Mouse (Mus musculus) hindbrain, embryonic 14.5 days (tissue): ENCODE data around the gene Exoc3l. TPM values are rescaled to one million over a fixed set of nuclear protein-coding genes. Genes with fewer than 3 reads are reported as not detected.
"Not testable (repeated sequence)": the region's sequence is repeated elsewhere in the genome, so short reads cannot be mapped to it uniquely, and the experiment has no call there.

Experiments used
- ATAC-seq: fragments of 200-750 bp; cut with Nextera tagmentation; 2 replicates; pipeline ENCODE4 v1.8.0; 2017; ENCODE audit warnings: moderate number of reproducible peaks, mild to moderate bottlenecking, moderate TSS enrichment, moderate library complexity; ENCODE audit not compliant: low FRiP score
- DNase-seq: peaks from one replicate; pipeline ENCODE4 v3.0.0-alpha.2; 2015; ENCODE audit warnings: low spot score
- H3K27ac ChIP-seq: fragments of 300-500 bp; sonication (generic); 2 replicates; pipeline ENCODE4 v1.5.1; 2014; ENCODE audit warnings: mild to moderate bottlenecking, moderate library complexity
- H3K27me3 ChIP-seq: fragments of 300-500 bp; sonication (generic); 2 replicates; pipeline ENCODE4 v1.6.1; 2014; ENCODE audit warnings: mild to moderate bottlenecking, low read length, mixed read lengths; ENCODE audit not compliant: control insufficient read depth, insufficient read depth
- H3K36me3 ChIP-seq: fragments of 300-500 bp; sonication (generic); replicated peaks from 2 replicates; pipeline ENCODE4 v1.6.1; 2014; ENCODE audit not compliant: control insufficient read depth, insufficient read depth
- H3K4me1 ChIP-seq: fragments of 300-500 bp; sonication (generic); replicated peaks from 2 replicates; pipeline ENCODE4 v1.6.1; 2014; ENCODE audit warnings: antibody characterized with exemption, low read length, mixed read lengths; ENCODE audit not compliant: control insufficient read depth, insufficient read depth
- H3K4me2 ChIP-seq: fragments of 300-500 bp; sonication (generic); replicated peaks from 2 replicates; pipeline ENCODE4 v1.6.1; 2014; ENCODE audit warnings: mild to moderate bottlenecking, moderate library complexity
- H3K4me3 ChIP-seq: fragments of 300-500 bp; sonication (generic); replicated peaks from 2 replicates; pipeline ENCODE4 v1.5.1; 2014; ENCODE audit warnings: mild to moderate bottlenecking, low read length
- H3K9ac ChIP-seq: fragments of 300-500 bp; sonication (generic); 2 replicates; pipeline ENCODE4 v1.6.1; 2014
- H3K9me3 ChIP-seq: fragments of 300-500 bp; sonication (generic); 2 replicates; pipeline ENCODE4 v1.6.1; 2016; ENCODE audit warnings: low read length; ENCODE audit not compliant: control insufficient read depth
- WGBS: fragments of 180-500 bp; shearing (Covaris S2); extraction: QIAGEN DNeasy Blood & Tissue Kit; methylation state at CpG from one replicate; pipeline ENCODE4 v1.1.7; 2014; 5-methylcytosine and 5-hydroxymethylcytosine counted together
- polyA plus RNA-seq: library from polyadenylated mRNA; unstranded; fragments of >200 nt; fragmentation: Nextera tagmentation; extraction: Ambion mirVana; gene quantifications from 2 replicates; pipeline ENCODE4 v1.2.1, GENCODE M21; 2014

Gene Exoc3l
- polyA plus RNA-seq, 1 experiment from 2014 or later: 12.2 TPM

DNA sequence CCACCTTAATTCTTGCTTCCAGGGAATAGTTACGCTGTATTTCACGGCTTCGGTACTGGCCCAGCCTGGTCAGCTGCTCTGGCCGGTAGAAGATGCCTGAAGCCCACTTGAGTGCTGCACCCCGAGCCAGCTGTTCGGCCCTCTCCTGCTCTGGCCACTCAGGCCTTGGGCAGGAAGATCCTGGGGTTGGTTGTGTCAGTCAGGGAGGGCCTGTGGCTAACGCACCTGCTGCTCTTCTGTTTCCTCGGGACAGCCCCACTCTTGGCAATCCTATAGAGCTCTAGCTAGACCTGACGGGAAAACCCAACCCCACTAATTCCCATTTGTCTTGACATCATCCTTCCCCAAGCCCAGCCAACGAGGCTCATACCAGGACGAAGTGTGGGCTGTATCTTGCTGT, 645 bp downstream of the Exoc3l start:
- no peak overlapping the region for H3K4me2 ChIP-seq
- H3K36me3 ChIP-seq: peaks cover 9% of the 10 kb centered on the region
- ATAC-seq: no peak
- 0 out of 2 replicates have a peak, but pooled peaks cover 6% of the 10 kb centered on the region for H3K27me3 ChIP-seq
- no peak for DNase-seq
- WGBS: 70% methylated on average over 11 of the region's 11 CpGs
- 0 out of 2 replicates have a peak overlapping the region, but pooled peaks have one; percentile 20 for H3K27ac ChIP-seq
- H3K9ac ChIP-seq: peak overlapping the region; percentile 6; the same call in 1 of the 2 replicates
- no peaks in the 10 kb centered on the region for H3K9me3 ChIP-seq
- H3K4me1 ChIP-seq: peaks cover 27% of the 10 kb centered on the region
- peak overlapping the region; percentile 3; the same call in 1 of the 2 replicates for H3K4me3 ChIP-seq

DNA sequence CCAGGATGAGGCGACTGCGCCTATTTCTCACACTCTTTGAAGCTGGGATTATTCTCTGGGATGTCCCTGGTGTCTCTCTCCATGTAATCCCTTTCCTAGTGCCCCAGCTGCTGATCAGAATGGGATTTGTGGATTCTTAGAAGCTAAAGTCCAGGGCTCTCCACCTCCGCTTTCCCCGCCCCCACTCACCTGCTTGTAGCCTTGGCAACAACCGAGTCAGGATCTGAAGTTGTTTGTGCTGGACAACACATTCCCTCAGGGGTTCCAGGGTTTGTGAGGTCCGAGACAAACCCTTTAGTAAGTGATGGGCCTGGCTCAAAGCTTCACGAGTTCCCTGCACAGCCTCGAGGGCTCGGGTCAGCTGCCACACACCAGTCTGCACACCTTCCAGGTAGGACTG, 1.1 kb downstream of the Exoc3l start:
- Histone ChIP-seq H3K9ac (no peak overlapping the region), H3K9me3 (no peaks in the 10 kb centered on the region), H3K27ac (no peak overlapping the region), H3K36me3 (peaks cover 4% of the 10 kb centered on the region), H3K27me3 (0 out of 2 replicates have a peak, but pooled peaks cover 8% of the 10 kb centered on the region), H3K4me3 (no peak overlapping the region), H3K4me2 (no peak overlapping the region), H3K4me1 (peaks cover 32% of the 10 kb centered on the region)
- ATAC-seq (no peak), DNase-seq (no peak)
- 74% methylated on average over 9 of the region's 9 CpGs for WGBS

DNA sequence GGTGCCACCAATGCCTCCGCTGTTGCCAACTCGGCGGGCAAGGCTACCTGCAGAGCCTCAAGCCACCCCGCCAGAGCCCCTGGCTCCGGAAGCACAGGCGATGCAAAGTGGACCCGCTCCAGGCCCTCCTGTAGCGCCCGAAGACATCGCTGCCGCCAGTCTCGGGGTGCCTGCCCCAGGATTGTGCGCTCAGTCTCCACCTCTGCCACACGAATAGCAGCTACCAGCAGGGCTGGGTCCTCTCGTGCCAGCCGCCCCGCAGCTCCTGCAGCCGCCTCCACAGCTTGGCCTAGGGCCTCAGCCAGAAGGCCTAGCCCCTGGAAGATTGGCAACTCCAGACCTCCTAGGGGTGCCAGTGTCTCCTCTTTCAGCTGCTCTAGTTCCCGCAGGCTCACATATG, 2.5 kb downstream of the Exoc3l start:
- Histone ChIP-seq H3K27ac (no peak overlapping the region), H3K4me3 (no peak overlapping the region), H3K9ac (no peak overlapping the region), H3K4me1 (peaks cover 24% of the 10 kb centered on the region), H3K27me3 (0 out of 2 replicates have a peak, but pooled peaks cover 8% of the 10 kb centered on the region), H3K9me3 (no peaks in the 10 kb centered on the region), H3K4me2 (no peak overlapping the region), H3K36me3 (no peaks in the 10 kb centered on the region)
- WGBS: 71% methylated on average over 19 of the region's 19 CpGs
- ATAC-seq (no peak), DNase-seq (no peak)

DNA sequence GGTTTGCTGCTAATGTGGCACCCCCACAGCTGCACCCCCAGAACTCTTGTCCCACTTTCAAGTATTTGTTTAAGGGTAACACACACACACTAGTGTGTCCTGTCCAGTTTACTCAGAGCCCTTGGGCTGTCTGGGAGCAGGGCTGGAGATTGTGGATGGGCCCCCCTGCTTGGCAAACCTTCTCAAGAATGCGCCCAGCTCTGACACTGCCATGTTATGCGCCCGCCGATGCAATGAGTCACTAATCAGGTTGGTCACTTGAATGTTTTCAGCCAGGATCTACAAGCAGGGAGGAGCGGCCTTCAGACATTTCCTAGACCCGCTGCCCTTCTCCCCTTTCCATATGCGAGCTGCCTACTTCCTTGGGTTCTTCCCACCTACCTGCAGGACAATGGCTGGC, 3.4 kb downstream of the Exoc3l start:
- H3K36me3 ChIP-seq: no peaks in the 10 kb centered on the region
- H3K4me1 ChIP-seq: peaks cover 26% of the 10 kb centered on the region
- 0 out of 2 replicates have a peak, but pooled peaks cover 8% of the 10 kb centered on the region for H3K27me3 ChIP-seq
- no peak for ATAC-seq
- no peak overlapping the region for H3K4me2 ChIP-seq
- no peak for DNase-seq
- H3K27ac ChIP-seq: no peak overlapping the region
- no peaks in the 10 kb centered on the region for H3K9me3 ChIP-seq
- no peak overlapping the region for H3K9ac ChIP-seq
- 86% methylated on average over 7 of the region's 7 CpGs for WGBS
- H3K4me3 ChIP-seq: no peak overlapping the region

DNA sequence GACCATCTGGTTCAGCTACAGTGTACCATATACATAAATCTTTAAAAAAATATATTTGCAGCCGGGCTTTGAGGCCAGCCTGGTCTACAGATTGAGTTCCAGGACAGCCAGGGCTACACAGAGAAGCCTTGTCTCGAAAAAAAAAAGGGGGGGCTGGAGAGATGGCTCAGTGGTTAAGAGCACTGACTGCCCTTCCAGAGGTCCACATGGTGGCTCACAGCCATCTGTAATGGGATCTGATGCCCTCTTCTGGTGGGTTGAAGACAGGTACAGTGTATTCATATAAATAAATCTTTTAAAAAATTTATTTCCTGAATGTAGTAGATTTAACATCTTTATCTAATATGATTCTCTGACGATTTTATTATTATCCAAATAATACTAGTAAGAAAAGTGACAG, 4.1 kb downstream of the Exoc3l start:
- H3K4me3 ChIP-seq, H3K9ac ChIP-seq: not testable (repeated sequence)
- WGBS: 60% methylated on average over 3 of the region's 3 CpGs

DNA sequence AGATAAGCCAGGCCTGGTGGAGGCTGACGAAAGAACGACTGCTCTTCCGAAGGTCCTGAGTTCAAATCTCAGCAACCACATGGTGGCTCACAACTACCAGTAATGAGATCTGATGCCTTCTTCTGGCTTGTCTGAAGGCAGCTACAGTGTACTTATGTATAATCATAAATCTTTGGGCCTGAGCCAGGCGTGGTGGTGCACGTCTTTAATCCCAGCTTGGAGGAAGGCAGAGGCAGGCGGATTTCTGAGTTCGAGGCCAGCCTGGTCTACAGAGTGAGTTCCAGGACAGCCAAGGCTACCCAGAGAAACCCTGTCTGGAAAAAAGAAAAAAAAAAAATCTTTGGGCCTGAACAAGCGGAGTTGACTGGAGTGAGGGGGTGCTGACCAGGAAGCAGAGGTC, 4.5 kb downstream of the Exoc3l start:
- 0 out of 2 replicates have a peak overlapping the region, but pooled peaks have one; percentile 43 for H3K4me3 ChIP-seq
- H3K27me3 ChIP-seq, H3K9me3 ChIP-seq, H3K36me3 ChIP-seq, H3K27ac ChIP-seq, H3K4me2 ChIP-seq, ATAC-seq, DNase-seq, H3K9ac ChIP-seq: not testable (repeated sequence)
- 88% methylated on average over 8 of the region's 8 CpGs for WGBS
- H3K4me1 ChIP-seq: peaks cover 32% of the 10 kb centered on the region

More for the DNA sequence above, 4.1 kb downstream of the Exoc3l start:
- peaks cover 29% of the 10 kb centered on the region for H3K4me1 ChIP-seq
- not testable (repeated sequence) for H3K27ac ChIP-seq, H3K36me3 ChIP-seq, ATAC-seq, DNase-seq, H3K27me3 ChIP-seq, H3K4me2 ChIP-seq, H3K9me3 ChIP-seq

DNA sequence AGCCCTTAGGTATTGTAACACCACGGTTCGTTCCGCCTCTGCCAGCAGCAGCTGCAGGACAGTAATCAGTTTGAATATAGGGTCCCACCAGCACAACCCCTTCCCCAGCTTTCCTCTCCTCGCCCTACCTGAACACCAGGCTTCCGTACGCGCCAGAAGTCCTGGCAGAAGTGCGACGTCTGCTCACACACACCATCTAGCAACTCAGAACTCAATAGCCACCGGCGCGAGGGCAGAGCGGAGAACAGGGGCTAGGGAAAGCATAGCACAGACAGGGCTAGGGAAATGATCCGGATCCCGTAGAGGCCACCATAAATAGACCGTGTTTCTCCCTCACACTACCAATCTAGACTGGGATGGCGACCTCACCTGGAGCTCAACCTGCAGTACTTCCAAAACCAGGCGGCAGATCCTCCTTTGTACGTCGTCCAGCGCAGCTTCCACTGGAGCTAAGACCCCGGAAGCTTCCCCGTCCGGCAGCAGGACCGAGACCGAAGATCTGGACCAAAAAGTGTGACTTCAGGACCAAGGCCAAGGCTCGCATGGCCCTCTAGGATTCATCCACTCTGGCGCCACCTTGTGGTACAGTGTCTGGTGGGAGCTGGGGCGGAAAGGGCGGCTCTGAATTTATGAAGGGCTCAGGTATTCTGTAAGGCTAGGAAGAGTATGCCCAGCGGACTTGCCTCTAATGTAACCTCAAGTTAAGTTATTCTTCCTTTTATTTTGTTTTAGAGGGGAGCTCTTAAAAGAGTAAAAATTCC, 5.2 kb downstream of the Exoc3l start:
- no peak for ATAC-seq
- peak overlapping the region; percentile 66 for H3K4me2 ChIP-seq
- H3K4me3 ChIP-seq: peak overlapping the region; percentile 43
- H3K27ac ChIP-seq: no peak overlapping the region
- 5% methylated on average over 31 of the region's 31 CpGs for WGBS
- H3K9ac ChIP-seq: peak overlapping the region; percentile 50; the same call in 1 of the 2 replicates
- DNase-seq: peak; percentile 84
- no peaks in the 10 kb centered on the region for H3K9me3 ChIP-seq
- H3K36me3 ChIP-seq: peaks cover 8% of the 10 kb centered on the region; the same call in 1 of the 2 replicates
- H3K27me3 ChIP-seq: 0 out of 2 replicates have a peak, but pooled peaks cover 8% of the 10 kb centered on the region
- peaks cover 39% of the 10 kb centered on the region for H3K4me1 ChIP-seq

DNA sequence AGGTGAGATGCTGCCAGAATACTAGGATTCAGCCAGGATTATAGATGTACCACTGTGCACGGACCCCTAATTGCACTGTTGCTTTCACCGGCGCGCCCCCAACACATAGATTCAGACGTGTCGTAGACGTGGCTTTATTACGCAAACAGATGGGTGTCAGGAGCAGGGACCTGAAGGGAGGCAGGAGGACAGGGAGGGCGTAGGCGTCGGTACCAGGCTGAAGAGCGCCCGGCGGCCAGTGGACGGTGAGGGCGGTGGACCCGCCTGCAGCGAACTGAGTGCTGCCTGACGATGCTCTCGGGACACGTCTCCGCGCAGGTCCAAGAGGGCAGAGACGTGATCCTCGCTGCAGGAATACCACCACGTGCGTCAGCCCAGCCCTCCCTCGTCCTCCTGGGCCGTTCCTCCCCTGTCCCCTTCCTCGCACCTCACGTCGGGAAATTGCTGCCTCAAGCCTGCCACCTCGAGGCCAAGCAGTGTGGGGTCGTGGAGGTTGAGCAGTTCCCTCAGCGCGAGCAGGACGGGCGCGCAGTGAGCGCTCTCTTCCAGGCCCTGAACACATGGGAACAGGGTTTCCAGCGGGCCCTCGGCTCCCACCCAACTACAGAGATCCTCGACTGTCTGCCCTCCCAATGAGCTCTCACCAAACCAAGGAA, 6.0 kb downstream of the Exoc3l start, which contains the start of gene 4931428F04Rik:
TSS of gene 4931428F04Rik (minus strand) at position 60 of the 656 bp plus-strand sequence.
- WGBS: under 1% methylated on average over 40 of the region's 43 CpGs
- peaks cover 16% of the 10 kb centered on the region for H3K36me3 ChIP-seq
- DNase-seq (peak; percentile 44), ATAC-seq (peak; percentile 36)
- peak within 1 kb of the TSS; percentile 43 for H3K4me3 ChIP-seq
- peak within 1 kb of the TSS; percentile 89 for H3K27ac ChIP-seq
- H3K9me3 ChIP-seq: no peaks in the 10 kb centered on the region
- peak within 1 kb of the TSS; percentile 66 for H3K4me2 ChIP-seq
- peaks cover 42% of the 10 kb centered on the region for H3K4me1 ChIP-seq
- peak within 1 kb of the TSS; percentile 50 for H3K9ac ChIP-seq
- H3K27me3 ChIP-seq: 0 out of 2 replicates have a peak, but pooled peaks cover 8% of the 10 kb centered on the region
